Mouse (Mus musculus): ENCODE measurements around the gene Macrod2. TPM values are rescaled to one million over a fixed set of nuclear protein-coding genes. Genes with fewer than 3 reads are reported as not detected.

The Macrod2 gene
- polyA plus RNA-seq, 1 experiment = not detected

GRCm38 (mm10) chr2:142232828-142233227 is 1837.7 kb downstream of the Macrod2 start:
- no peak for TF ChIP-seq CTCF (IDR thresholded peaks at IDR 0.05; ENCODE audit: insufficient read depth, low read depth, low read length)
- TF ChIP-seq POLR2A (IDR thresholded peaks at IDR 0.05; ENCODE audit: insufficient read depth, low read depth, low read length) = no peak
- Histone ChIP-seq H3K27ac (ENCODE audit: insufficient read depth, low read depth, low read length) (no peak overlapping the region), H3K4me3 (ENCODE audit: insufficient read depth, low read depth, low read length) (no peak overlapping the region), H3K4me1 (ENCODE audit: control insufficient read depth, insufficient read depth, low read length) (no peaks in the 10 kb centered on the region)
- WGBS = 87% methylated on average over 9 of the region's 9 CpGs

- H3K27ac ChIP-seq (ENCODE audit: insufficient read depth, low read depth, low read length) = no peak overlapping the region
- 81% methylated on average over 4 of the region's 4 CpGs for WGBS
- TF ChIP-seq POLR2A (IDR thresholded peaks at IDR 0.05; ENCODE audit: insufficient read depth, low read depth, low read length) (no peak), CTCF (IDR thresholded peaks at IDR 0.05; ENCODE audit: insufficient read depth, low read depth, low read length) (no peak)
These were observed 1848.4 kb downstream of the Macrod2 start for GRCm38 (mm10) chr2:142243483-142243882.

DNA sequence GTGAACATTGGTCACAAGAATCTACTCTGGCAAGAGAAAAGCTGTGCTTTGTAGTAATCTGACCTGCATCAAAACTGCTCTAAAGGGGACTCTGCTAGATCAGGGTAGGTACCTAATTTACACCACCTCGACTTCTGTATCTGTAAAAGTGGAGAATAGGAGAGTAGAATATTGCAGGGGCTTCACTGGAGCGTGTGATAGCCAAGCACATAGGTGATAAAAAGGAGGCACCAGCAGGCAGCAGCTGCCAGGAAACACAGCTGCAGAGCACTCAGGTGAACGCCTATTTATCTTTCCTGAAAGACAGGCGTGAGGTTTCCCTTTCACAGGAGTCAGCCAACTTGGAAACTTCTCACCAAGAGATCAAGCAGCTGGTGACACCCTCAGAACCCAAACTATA is 1855.3 kb downstream of the Macrod2 start:
- TF ChIP-seq CTCF (IDR thresholded peaks at IDR 0.05; ENCODE audit: insufficient read depth, low read depth, low read length) (no peak), POLR2A (IDR thresholded peaks at IDR 0.05; ENCODE audit: insufficient read depth, low read depth, low read length) (no peak)
- Histone ChIP-seq H3K4me3 (ENCODE audit: insufficient read depth, low read depth, low read length) (no peak overlapping the region), H3K27ac (ENCODE audit: insufficient read depth, low read depth, low read length) (no peak overlapping the region), H3K4me1 (ENCODE audit: control insufficient read depth, insufficient read depth, low read length) (0 out of 2 replicates have a peak, but pooled peaks cover 2% of the 10 kb centered on the region)
- WGBS = 91% methylated on average over 4 of the region's 4 CpGs

More at GRCm38 (mm10) chr2:142243483-142243882, 1848.4 kb downstream of the Macrod2 start:
- Histone ChIP-seq H3K4me1 (ENCODE audit: control insufficient read depth, insufficient read depth, low read length) (no peaks in the 10 kb centered on the region), H3K4me3 (ENCODE audit: insufficient read depth, low read depth, low read length) (no peak overlapping the region)

- Histone ChIP-seq H3K27ac (ENCODE audit: insufficient read depth, low read depth, low read length) (no peak overlapping the region), H3K4me1 (ENCODE audit: control insufficient read depth, insufficient read depth, low read length) (0 out of 2 replicates have a peak, but pooled peaks cover 2% of the 10 kb centered on the region), H3K4me3 (ENCODE audit: insufficient read depth, low read depth, low read length) (no peak overlapping the region)
- WGBS = 69% methylated on average over 2 of the region's 2 CpGs
- TF ChIP-seq CTCF (IDR thresholded peaks at IDR 0.05; ENCODE audit: insufficient read depth, low read depth, low read length) (no peak), POLR2A (IDR thresholded peaks at IDR 0.05; ENCODE audit: insufficient read depth, low read depth, low read length) (no peak)
These were observed 1856.4 kb downstream of the Macrod2 start for GRCm38 (mm10) chr2:142251518-142251917.

DNA sequence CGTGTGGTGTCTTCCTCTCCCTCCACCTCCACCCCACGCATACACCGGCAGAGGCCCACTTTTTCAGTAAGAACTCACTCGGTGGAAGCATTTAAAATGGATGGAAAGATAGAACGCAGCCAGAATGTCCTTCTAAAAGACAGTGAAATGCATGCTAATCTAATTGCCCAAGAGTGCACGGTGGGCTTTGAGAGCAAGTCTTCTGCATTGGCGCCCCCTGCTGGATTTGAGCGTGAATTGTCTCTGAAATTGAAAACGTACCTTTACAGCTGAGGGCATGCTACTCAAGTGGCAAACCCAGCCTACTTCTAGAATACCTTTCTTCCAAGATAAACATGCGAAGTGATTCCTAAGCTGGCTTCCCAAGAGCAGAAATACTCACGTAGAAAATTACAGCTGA is 1858.8 kb downstream of the Macrod2 start:
- no peak for TF ChIP-seq POLR2A (IDR thresholded peaks at IDR 0.05; ENCODE audit: insufficient read depth, low read depth, low read length)
- TF ChIP-seq CTCF (IDR thresholded peaks at IDR 0.05; ENCODE audit: insufficient read depth, low read depth, low read length) = 0 out of 2 replicates have a peak, but pooled peaks have one; percentile 39
- H3K27ac ChIP-seq (ENCODE audit: insufficient read depth, low read depth, low read length) = no peak overlapping the region
- 0 out of 2 replicates have a peak, but pooled peaks cover 2% of the 10 kb centered on the region for H3K4me1 ChIP-seq (ENCODE audit: control insufficient read depth, insufficient read depth, low read length)
- 10% methylated on average over 11 of the region's 11 CpGs for whole genome bisulfite sequencing
- peak overlapping the region; percentile 37; the same call in 1 of the 2 replicates for H3K4me3 ChIP-seq (ENCODE audit: insufficient read depth, low read depth, low read length)

DNA sequence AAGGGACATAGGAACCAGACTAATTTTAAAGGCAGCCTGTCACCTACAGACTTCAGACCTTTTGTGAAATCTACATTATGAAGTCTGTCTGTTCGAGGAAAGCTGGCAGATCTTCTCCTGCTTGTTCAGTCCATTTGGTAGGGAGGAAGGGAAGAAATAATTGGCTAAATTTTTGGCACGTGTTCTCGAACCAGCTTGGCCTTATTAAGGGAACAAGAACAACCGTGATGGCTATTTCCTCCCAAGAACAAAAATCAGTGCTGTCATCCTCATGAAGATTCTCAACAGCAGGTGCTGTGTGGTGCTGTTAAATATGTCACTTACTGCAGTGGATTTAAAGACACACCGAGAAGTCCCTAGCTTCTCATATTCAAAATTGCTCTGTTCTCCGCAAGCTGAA is 1859.5 kb downstream of the Macrod2 start:
- H3K4me1 ChIP-seq (ENCODE audit: control insufficient read depth, insufficient read depth, low read length) = 0 out of 2 replicates have a peak, but pooled peaks cover 2% of the 10 kb centered on the region
- 64% methylated on average over 6 of the region's 6 CpGs for WGBS
- TF ChIP-seq POLR2A (IDR thresholded peaks at IDR 0.05; ENCODE audit: insufficient read depth, low read depth, low read length) (no peak), CTCF (IDR thresholded peaks at IDR 0.05; ENCODE audit: insufficient read depth, low read depth, low read length) (no peak)
- no peak overlapping the region for H3K4me3 ChIP-seq (ENCODE audit: insufficient read depth, low read depth, low read length)
- H3K27ac ChIP-seq (ENCODE audit: insufficient read depth, low read depth, low read length) = no peak overlapping the region

- no peak overlapping the region for H3K4me3 ChIP-seq (ENCODE audit: insufficient read depth, low read depth, low read length)
- H3K4me1 ChIP-seq (ENCODE audit: control insufficient read depth, insufficient read depth, low read length) = 0 out of 2 replicates have a peak, but pooled peaks cover 2% of the 10 kb centered on the region
- WGBS = 96% methylated on average over 1 of the region's 1 CpGs
- TF ChIP-seq POLR2A (IDR thresholded peaks at IDR 0.05; ENCODE audit: insufficient read depth, low read depth, low read length) = no peak
- H3K27ac ChIP-seq (ENCODE audit: insufficient read depth, low read depth, low read length) = no peak overlapping the region
These were observed 1862.4 kb downstream of the Macrod2 start for GRCm38 (mm10) chr2:142257501-142257900.

DNA sequence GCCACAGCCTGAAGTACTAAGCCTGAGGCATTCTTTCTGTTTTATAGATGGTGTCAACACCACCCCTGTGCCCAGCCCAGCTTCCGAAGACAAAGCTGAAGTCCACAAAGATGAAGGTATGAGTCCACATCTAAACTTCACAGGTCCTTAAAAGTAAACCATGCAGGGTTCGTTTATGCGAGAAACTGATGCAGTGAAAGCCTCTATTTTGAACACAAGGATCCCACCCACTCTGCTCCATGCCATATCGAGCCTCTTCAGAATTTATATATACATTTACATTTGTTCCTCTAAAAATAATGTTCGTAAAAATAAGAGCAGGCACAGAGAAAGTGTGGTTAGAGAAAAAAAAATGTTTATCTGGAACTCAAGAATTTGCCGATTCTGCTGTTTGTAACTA is 1865.9 kb downstream of the Macrod2 start:
- WGBS = 71% methylated on average over 6 of the region's 6 CpGs
- TF ChIP-seq CTCF (IDR thresholded peaks at IDR 0.05; ENCODE audit: insufficient read depth, low read depth, low read length) (no peak), POLR2A (IDR thresholded peaks at IDR 0.05; ENCODE audit: insufficient read depth, low read depth, low read length) (no peak)
- no peak overlapping the region for H3K4me3 ChIP-seq (ENCODE audit: insufficient read depth, low read depth, low read length)
- no peak overlapping the region for H3K27ac ChIP-seq (ENCODE audit: insufficient read depth, low read depth, low read length)
- H3K4me1 ChIP-seq (ENCODE audit: control insufficient read depth, insufficient read depth, low read length) = no peaks in the 10 kb centered on the region

GRCm38 (mm10) chr2:142264697-142265096 is 1869.6 kb downstream of the Macrod2 start:
- 99% methylated on average over 2 of the region's 2 CpGs for WGBS
- no peak overlapping the region for H3K27ac ChIP-seq (ENCODE audit: insufficient read depth, low read depth, low read length)
- no peak for TF ChIP-seq POLR2A (IDR thresholded peaks at IDR 0.05; ENCODE audit: insufficient read depth, low read depth, low read length)
- no peak for TF ChIP-seq CTCF (IDR thresholded peaks at IDR 0.05; ENCODE audit: insufficient read depth, low read depth, low read length)
- no peak overlapping the region for H3K4me3 ChIP-seq (ENCODE audit: insufficient read depth, low read depth, low read length)
- no peaks in the 10 kb centered on the region for H3K4me1 ChIP-seq (ENCODE audit: control insufficient read depth, insufficient read depth, low read length)

DNA sequence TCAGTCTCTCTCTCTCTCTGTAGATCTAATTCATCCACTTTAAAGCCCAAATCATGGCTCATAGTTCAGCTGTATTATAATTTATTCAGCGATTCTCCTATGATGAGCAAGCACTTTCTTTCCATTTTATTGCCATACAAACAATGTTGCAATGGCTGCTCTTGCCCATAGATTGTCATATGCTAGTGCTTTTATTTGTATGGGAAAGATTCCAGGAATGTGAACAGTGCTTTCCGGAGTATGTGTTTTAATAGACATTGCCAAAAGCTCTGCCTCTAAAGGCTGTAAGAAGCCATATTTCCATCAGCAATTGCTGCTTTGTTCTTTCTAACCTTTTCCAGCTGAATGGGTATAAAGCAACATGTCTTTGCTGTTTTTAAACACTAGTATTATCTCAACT is 1872.7 kb downstream of the Macrod2 start:
- Histone ChIP-seq H3K4me3 (ENCODE audit: insufficient read depth, low read depth, low read length) (no peak overlapping the region), H3K4me1 (ENCODE audit: control insufficient read depth, insufficient read depth, low read length) (no peaks in the 10 kb centered on the region), H3K27ac (ENCODE audit: insufficient read depth, low read depth, low read length) (no peak overlapping the region)
- TF ChIP-seq POLR2A (IDR thresholded peaks at IDR 0.05; ENCODE audit: insufficient read depth, low read depth, low read length) (no peak), CTCF (IDR thresholded peaks at IDR 0.05; ENCODE audit: insufficient read depth, low read depth, low read length) (no peak)
- WGBS = 85% methylated on average over 2 of the region's 2 CpGs
